Mouse (Mus musculus) T-helper 1 cell (primary cell): ENCODE measurements around the gene Ppp2r2d.

Experiments
- in situ Hi-C: fragments of 300-600 bp; cut with MboI, MseI; formaldehyde crosslinking; loops from one replicate; pipeline ENCODE4 v1.15.1; 2025; ENCODE audit warnings: high pct_unique_total_duplicates

Gene Ppp2r2d

GRCm38 (mm10) chr7:138856670-138857069, 10.8 kb downstream of the Ppp2r2d start:
- in situ Hi-C loops = no loop called here

DNA sequence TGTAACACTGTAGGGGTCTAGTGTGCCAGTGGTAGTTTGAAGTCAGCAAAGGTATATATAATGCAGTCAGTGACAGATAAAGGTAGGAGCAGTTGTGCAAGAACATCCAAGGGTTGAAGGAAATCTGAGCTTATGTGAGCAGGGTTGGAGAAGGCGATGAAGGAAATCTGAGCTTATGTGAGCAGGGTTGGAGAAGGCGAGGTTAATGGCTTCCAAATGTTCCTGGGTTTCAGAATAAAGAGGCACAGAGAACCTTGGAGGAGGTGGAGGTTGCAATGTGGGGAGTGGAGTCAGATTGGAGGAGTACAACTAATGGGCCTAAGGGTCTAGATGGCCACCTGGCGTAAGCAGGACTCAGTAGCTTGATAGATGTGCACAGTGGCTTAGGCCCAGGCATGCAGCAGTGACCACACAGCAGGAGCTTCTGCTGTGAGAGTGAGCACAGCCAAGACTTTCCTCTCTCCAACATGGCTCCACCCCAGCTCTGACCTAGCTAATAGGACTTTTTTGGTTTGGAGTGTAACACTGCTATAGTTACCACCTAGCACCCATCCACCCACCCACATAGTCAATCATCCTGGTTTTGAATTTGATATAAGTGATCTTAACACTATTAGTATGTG, 18.2 kb downstream of the Ppp2r2d start:
- in situ Hi-C loops = no loop called here

GRCm38 (mm10) chr7:138864776-138865175, 18.9 kb downstream of the Ppp2r2d start:
- in situ Hi-C loops = no loop called here

DNA sequence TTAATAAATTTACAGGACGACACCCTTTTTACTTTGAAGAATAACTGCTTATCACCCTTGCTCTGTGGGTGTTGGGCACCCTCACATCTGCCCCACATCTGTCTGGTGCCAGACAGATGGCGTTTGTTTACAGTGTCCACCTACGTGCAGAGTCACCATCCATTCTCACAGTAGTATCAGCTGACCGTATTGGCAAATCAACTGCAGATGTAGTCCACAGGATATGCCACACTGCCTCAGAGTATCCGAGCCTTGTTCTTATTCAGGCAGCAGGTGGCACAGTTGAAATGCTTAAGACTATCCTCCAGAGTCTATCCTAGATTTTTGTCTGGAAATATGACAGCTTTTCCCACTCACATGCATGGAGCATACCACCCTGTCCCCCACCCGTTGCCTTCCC, 21.4 kb downstream of the Ppp2r2d start:
- in situ Hi-C loops = no loop called here

DNA sequence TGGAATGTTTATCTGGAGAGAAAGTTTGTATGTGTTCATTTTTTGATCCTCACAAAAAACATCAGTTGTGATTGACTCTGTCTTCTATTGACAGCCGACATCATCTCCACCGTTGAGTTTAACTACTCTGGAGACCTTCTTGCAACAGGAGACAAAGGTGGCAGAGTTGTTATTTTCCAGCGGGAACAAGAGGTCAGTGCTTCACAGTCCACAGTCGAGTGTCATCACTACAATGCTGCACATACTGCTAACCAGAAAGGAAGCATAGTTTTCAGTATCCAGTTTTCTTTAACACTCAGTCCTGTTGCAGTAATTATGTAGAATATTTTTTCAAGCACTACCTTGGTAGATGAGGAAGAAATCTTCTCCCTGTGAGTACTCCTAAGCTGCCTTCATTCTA, 22.4 kb downstream of the Ppp2r2d start:
- in situ Hi-C loops = no loop called here

- in situ Hi-C loops = no loop called here
These were observed 27.1 kb downstream of the Ppp2r2d start for GRCm38 (mm10) chr7:138872956-138873355.

GRCm38 (mm10) chr7:138875031-138875430, 29.2 kb downstream of the Ppp2r2d start:
- in situ Hi-C loops = no loop called here

GRCm38 (mm10) chr7:138883724-138884123, 37.8 kb downstream of the Ppp2r2d start:
- in situ Hi-C loops = no loop called here

GRCm38 (mm10) chr7:138885365-138886289, 39.7 kb downstream of the Ppp2r2d start:
- in situ Hi-C loops = no loop called here

- in situ Hi-C loops = no loop called here
These were observed 52.2 kb downstream of the Ppp2r2d start for GRCm38 (mm10) chr7:138898122-138898521.

GRCm38 (mm10) chr7:138898743-138899142, 52.9 kb downstream of the Ppp2r2d start:
- in situ Hi-C loops = no loop called here

DNA sequence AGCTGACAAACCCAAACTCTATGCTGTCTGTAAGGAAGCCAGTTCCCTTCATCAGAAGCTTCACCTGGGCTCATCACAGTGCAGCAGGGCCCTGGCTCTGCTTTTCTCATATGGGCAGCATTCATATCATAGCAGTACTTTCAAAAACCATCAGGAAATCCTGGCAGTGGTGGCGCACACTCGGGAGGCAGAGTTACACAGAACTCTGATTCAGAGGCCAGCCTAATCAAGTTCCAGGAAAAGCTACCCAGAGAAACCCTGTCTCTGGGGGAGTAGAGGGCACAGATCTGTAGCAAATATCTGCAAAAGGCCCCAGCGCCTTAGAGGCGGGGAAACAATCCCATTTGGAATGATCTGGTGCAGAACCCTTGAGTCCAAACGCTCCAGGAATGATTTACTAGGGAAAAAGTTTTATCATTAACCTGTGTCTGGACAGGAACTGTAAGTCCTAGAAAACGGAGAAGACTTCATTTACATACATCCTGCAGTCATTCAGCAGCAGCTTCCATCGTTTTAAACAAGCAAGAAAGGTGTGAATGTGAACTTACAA, 58.1 kb downstream of the Ppp2r2d start:
- in situ Hi-C loops = no loop called here

DNA sequence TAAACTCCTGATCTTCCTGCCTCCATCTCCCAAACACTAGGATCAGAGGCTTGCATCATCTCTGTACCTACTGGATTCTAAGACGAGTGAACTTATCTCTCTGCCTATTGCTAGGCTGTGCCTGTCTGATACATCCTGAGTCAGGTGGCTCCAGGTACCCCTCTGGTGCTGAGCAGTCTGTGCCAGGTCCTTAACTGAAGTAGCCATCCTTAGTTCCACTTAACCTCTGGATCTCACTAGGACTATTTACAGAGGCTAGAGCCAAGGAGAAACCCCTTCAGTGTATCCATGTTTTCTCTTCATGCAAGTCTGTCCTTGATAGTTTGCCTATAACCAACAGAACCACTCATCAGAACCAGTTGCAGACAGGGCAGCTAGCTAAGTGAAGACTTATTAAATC, 60.6 kb downstream of the Ppp2r2d start:
- in situ Hi-C loops = no loop called here

DNA sequence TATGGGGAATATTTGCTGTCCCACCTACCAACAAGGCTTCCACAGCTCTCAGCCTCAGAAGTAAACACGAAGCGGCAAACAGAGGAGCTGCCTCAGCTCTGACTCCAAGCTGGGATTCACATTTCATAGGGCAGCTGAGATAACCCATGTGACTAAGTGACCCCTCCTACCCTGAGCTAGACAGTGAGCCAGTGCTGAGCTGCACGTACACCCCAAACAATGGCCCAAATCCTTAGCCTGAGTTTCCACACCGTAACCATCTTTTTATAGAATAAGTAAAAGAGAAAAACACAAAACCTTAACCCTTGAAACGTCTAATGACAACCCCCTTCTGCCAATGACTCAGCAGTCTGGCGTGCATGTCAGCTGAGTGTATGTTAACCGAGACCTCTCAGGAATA, 61.2 kb downstream of the Ppp2r2d start:
- in situ Hi-C loops = no loop called here

- in situ Hi-C loops = no loop called here
These were observed 62.1 kb downstream of the Ppp2r2d start for GRCm38 (mm10) chr7:138907976-138908375.

GRCm38 (mm10) chr7:138908768-138909276, 62.9 kb downstream of the Ppp2r2d start:
- in situ Hi-C loops = no loop called here

DNA sequence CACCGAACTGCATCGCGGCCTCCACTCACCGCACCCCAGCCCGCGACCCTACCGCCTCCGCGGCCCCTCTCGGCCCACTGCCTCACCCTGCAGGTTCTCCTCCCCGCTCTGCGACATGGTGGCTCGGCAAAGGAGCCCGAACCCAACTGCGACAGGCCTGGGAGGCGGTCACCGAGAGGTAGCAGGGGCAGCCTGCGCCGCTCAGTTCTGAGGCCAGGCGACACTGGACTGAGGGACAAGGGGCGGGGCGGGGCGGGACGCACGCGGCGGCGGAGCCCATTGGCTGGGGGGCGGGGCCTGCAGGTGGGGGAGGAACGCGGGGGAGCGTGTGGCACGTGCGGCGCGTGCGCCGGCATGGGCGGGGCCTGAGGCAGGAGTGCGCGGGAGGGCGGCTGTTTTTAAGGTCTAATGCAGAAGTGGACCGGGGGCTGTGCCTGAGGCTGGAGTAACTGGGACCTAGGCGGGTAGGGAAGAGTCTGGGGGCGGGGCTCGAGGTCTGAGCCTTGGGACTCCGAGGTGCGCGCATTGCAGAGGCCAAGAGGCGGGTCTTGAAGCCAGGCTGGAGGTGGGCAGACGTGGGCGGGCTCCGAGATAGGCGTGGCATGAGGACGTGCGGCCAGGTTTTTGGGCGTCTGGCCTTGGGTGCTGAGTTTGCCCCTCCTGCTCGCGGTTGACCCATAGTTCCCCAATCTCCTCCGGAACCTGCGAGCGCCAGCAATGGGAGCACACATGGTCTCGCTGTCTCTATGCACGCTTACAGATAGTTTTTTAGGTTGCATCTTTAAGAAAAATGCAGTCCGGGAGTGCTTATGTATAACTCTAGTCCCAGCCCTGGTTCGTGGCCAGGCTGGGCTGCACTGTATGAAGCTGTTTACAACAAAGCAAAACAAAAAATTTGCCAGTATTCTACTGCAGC, 63.7 kb downstream of the Ppp2r2d start, which contains the start of gene Bnip3:
Gene Bnip3, minus strand, starts transcription at position 243 of the 916 bp plus-strand sequence.
- in situ Hi-C loops = no loop called here

DNA sequence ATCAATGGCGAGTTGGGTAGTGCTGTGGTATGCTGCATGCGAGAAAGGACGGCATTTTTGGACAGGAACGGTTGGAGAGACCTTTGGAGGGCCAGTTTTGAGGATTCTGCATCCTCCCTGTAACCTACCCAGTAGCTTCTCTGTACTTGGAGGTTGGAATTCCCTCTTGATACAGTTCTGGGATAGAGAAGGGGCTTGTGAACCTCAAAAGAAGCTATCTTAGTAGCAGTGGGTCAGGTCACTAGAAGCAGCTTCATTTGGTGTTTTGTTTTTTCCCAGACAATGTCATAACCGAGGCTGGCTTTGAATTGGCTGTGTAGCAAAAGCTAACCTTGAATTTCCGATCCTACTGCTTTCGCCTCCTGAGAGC, 64.3 kb downstream of the Ppp2r2d start:
- in situ Hi-C loops = no loop called here

DNA sequence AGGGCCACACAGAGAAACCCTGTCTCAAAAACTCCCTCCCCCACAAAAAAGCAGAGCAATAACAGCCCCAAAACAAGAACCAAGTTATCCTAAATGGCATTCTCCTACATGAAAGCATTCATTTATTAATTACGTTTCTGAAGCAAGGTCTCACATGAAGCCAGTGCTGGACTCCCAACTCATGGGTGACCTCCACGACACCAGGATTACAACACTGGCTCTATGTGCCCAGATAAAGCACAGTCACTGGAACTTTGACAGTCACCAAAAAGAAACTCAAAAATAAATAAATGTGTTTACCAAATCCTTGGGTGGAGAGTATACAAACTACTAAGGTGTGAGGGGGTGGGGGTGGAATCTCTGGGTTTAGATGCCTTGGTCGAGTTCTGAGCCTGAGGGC, 67.7 kb downstream of the Ppp2r2d start:
- in situ Hi-C loops = no loop called here

GRCm38 (mm10) chr7:138919156-138919944, 73.5 kb downstream of the Ppp2r2d start:
- in situ Hi-C loops = no loop called here

DNA sequence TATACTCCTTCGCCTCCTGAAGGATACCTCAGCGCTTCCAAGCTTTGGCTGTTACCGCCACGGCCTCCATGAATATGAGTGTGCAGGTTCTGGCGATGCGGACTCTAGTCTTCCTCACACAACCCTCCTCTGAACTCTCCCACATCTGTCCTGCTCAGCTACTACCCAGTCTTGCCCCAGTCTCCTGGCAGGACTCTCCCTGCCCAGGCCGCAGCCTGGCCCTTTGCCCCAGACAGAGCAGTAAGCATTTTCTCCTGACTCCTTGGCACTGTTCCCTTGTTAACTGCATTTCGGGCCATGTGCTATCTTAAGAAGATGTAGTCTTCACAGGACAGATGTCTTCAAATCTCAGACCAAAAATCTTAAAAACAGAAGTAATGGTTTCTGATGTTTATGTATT, 75.7 kb downstream of the Ppp2r2d start:
- in situ Hi-C loops = loop anchor here (5.0 kb wide), 1 partner anchor 79 kb away; no protein-coding TSS in a partner anchor
